Mouse (Mus musculus): ENCODE measurements around the gene Mfsd6.

DNA sequence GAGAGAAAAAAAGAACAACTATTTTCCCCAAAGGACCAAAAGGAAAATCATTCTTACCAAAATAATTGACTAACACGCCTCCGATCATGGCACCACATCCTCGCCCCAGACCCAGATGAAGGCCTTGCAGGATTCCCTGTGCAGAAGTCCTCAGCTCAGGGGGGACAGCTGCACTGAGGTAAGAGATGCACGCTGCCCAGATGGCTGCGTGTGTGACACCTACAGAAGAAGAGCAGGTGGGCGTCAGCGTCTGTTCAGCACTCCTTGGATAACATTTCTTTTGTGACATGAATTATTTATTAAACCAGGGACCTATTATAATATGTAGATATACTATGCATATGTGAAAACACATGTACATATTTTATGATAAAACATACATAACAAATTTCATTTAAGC, 64.0 kb downstream of the Mfsd6 start:
- TF ChIP-seq CTCF (IDR thresholded peaks at IDR 0.05; ENCODE audit: low read depth) (no peak), EP300 (IDR thresholded peaks at IDR 0.05; ENCODE audit: low read depth) (no peak)
